Mouse (Mus musculus): ENCODE results near the gene Spint1.

Gene Spint1

DNA sequence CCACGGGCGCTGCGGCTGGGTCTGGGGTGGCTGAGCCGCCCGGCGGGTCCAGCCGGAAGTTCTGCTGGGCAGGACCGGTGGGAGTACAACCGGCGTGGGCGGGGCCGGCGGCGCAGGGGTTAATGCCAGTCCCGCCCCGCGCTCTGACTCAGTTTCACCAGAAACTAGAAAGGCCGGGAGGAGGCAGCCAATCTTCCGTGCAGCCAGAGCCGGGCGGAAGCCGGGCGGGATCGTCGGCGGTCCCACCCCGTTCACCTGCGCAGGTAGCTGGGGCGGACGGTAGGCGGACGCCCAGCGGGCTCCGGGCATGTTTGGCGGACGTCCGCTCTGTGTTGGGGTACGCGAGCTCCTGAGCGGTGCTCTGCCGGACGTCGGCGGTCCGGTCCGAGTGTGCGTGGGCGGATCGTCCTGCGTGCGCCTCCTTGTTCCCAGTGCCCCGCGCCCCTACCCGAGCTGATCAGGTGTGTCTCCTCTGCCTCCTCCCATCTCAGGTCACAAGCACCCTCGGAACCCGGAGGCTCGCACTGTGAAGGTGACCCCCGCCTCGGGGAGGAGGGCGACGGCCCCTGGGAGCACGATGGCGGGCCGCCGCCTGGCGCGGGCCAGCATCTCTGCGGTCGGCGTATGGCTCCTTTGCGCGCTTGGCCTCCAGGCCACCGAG, at the start of gene Spint1:
Spint1 (plus strand) TSS at position 153 of the 661 bp plus-strand sequence.
- in situ Hi-C loops (cut with MboI, MseI): no loop called here

DNA sequence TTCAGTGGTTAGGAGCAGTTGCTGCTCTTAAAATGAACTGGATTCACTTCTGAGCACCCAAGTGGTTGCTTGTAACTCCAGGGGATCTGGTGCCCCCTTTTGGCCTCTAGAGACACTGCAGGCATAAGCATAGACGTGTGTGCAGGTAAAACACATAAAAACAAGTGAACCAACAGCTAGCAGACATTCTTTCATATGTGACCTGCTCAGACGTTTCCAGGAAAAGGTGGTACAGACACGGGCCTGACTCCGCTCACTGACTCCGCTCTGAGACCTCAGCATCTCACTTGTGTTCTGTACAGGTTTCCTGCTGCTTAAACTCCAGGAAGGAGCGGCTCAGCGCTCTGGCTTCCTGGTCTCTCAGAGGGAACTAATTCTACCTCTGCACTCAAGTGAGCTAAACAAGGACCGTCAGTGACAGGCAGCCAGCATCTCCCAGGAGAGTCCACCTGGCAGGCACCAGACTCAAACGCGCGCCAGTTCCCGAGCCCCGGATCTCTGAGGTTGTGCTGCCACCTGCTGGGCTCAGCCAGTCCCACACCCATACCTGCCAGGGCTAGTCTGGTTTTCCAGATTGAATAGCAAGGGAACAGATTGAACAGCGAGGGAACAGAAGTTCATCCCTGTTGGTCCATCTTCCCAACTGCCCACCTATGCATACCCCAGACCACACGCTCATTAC, 48.0 kb upstream of the Spint1 start:
- in situ Hi-C loops (cut with MboI, MseI): no loop called here

DNA sequence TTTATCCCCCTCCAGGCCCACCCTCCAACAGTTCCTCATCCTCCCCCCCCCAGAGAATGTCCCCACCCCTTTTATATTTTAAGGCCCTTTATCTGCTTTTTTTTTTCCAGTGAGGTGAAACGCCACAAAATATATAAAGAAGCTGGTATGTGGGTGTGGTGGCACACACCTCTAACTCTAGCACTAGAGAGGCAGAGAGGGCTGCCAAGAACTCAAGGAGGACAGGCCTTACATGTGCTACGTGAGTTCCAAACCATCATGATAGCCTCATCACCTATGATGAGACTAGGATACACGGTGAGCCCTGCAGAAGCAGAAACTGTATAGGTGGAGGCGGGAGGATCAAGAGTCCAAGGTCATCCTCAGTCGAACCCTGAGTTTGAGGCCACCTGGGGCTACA, 46.2 kb upstream of the Spint1 start:
- in situ Hi-C loops (cut with MboI, MseI): no loop called here

DNA sequence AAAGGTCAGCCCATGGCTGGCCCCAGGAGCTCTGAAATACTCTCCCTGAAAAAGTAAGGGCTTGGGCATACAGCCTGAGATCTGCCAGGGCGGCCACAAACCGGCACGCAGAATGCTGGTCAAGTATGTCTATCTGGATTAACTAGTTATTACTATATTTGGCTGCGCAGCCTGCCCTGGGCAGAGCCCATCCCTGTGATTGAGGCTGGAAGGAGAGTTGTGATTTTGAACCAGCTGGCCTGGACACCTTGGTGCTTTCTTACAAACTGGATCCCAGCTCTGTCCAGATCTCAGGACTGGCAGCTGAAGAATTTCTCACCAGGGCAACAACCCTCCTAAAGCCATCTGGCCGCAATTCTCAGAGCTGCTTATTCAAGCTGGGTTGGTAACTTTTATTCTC, 43.0 kb upstream of the Spint1 start:
- in situ Hi-C loops (cut with MboI, MseI): no loop called here

DNA sequence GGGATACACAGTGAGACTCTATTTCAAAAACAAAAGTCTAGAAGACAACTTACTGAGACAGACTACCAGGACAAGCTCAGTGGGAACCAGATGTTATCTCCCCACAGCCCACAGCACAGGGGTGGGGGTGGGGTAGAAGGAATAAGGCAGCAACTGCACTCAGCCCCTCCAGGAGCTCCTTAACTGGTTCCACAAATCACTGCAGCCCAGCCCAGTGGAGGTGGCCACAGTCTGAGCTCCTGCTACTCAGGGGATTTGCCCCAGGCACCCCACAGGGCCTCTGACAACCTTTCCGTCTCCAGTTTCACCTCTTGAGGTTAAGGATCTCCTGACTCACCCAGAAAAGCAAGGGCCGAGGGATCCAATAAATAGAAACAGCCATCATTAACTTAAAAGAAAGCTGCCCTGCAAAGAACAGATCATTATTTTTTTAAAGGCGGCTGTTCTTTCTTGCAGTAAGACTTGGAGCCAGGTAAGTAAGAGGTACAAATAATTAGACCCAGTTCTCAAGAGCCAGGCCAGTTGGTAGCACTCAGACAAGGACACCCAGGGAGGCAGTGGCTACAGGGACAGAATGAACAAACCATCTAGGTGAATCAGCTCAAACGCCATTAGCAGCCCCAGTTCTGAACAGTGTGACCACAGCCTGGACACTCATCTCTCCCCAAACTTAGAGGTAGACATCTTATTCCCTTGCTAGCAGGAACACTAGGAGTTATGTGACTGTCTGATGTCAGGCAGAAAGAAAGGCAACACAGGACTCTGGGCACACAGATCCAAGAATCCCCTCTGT, 40.6 kb upstream of the Spint1 start:
- in situ Hi-C loops (cut with MboI, MseI): no loop called here

DNA sequence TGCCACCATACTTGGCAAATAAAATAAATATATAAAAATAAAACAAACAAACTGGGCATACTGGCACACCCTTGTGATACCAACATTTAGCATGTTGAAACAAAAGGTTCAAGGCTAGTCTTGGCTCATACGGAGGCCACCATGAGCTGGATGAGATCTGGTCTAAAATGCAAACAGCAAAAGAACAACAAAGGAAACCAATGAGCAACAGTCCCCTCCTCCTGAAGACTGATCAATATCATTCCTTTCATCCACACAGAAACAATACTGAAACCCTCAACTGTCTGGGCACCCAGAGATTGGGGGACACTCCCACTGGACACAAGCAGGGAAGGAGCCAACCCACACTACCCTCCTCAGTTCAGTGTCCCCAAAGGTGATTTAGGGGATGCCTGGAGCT, 39.7 kb upstream of the Spint1 start:
- in situ Hi-C loops (cut with MboI, MseI): no loop called here

DNA sequence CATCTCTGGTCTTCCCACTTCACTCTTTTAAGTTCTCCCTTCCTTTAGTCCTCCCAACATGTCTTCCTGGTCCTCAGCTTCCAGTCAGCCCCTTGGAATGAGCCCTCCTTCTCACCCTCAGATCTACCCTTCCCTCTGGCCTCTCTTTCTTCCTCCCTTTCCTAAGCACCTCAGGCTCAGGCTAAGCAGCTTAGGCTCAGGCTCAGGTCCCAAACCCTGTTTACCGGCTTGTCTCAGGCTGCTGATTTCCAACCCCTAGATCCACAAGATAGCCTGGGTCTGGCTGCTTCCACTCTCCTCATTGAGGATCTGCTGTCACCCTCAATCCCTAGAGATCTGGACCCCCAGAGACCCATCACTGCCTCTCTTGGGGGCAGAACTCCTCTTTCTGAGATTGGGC, 39.1 kb upstream of the Spint1 start:
- in situ Hi-C loops (cut with MboI, MseI): no loop called here

DNA sequence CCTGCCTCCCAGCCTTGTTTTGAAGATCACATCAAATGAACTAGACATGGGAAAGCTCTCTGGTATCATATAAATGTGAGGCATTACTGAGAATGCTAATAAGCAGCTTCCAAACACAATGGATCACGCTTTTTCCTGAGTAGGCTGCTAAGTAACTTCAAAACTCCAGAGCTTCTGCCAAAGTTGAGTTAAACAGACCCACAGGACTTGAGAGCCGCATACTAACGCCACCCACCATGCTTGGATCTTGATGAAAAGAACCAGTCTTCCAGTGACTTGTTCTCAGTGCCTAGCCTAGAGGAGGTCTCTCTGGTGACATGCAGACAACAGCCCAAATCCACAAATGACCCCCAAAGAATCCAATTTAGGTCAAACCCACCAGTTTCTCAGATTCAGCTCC, 38.2 kb upstream of the Spint1 start:
- in situ Hi-C loops (cut with MboI, MseI): no loop called here

DNA sequence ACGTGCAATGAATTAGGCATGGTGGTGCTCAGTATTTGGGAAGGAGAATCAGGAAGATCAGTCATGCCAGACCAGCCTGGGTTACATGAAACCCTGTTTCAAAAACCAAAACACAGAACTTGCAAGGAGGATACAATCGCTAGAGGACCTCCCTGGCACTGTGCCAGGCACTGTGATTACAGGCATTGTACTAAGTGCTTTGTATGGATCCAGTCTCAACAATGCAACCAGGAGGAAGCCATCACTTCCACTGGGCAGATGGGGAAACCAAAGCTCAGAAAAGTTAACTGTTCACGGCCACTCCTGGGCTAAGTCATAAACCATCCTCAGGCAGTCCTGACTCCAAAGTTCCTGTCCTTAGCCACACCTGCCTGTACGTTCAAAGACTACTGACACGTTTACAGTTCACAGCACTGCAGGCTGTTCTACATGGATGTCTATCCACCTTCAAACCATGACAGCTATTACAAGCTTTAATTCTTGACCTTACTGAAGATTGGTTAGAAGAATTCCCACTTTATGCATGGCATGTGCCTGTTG, 34.2 kb upstream of the Spint1 start:
- in situ Hi-C loops (cut with MboI, MseI): no loop called here

DNA sequence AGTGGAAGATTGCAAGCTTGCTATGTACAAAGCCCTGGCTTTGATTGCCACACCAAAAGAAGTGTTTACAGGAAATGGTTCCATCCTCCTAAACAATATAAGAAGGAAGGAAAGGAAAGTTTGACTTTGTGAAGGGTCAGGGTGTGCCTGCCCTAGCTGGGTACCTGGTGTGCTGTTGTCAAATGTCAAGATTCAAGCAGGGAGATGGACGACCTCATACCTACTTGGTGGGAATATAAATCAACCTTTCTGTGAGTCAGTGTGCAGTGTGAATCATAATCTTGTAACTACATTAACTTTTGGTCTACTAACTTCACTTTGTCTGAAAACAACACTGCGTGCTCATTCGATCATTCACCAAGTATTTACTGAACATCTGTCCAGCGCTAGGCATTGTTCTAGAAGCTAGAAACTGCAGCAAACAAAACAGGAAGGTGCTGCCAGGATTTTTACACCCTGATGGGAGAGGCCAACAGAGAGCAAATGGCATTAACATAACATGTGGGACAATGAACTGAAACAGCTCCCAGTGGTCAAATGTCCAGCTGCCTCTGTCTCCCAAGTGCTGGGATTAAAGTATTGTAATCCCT, 33.2 kb upstream of the Spint1 start:
- in situ Hi-C loops (cut with MboI, MseI): no loop called here

DNA sequence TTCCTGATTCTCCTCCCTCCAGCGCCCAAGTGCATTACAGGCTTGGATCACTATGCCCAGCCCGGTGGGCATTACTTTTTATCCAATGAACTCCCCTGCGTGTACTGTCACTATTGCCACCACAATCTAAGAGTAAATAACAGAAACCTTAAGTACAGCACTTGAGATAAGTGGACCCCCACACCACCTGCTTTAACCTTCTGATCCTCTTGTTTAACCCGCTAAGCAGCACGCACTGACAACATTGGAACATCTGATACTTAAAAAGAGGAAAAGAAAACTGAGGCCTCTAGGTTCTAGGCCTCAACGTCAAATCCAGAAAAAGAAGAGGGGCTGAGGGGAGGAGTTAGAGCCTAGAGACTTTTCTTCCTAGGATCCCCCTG, 29.2 kb upstream of the Spint1 start:
- in situ Hi-C loops (cut with MboI, MseI): no loop called here

DNA sequence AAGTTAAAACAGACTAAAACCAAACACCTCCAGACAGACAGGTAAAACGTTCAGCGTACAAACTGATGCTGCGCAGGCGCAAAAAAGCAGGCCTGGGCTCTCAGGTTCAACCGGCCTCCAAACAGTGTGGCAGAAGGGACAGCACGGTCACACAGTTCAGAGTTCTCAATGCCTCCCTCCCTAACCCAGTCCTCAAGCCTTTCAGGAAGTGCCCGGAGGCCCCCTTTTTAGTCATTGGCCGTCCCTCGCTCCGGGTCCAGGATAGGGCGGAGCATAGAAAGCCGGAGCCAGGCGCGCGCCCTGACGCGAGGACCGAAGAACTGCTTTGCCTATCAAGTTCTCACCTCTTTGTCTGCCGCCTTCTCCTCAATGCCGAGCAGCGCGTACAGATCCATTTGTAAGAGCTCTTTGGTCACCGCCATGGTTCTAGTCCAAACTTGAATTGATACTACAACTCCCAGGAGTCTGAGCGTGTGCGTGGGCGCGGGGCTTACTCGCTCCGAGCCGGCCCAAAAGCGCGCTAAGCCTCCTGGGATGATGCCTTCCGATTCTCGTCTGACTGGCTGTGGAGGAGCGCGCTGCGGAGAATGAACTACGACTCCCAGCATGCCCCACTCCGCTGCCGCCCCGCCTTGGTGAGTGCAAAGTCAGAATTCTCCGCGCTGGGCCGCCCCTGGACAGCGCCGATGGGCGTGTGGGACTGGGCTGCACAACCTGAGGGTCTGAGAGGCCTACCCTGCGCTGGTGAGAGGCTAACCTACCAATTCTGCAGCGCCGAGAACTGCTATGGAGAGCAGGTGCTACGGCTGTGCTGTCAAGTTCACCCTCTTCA, 28.6 kb upstream of the Spint1 start, which contains the start of the genes Zfyve19 and Dnajc17:
Zfyve19 (plus strand) TSS at position 274 of the 832 bp plus-strand sequence.
Dnajc17 (minus strand) TSS at position 452 of the 832 bp plus-strand sequence.
- in situ Hi-C loops (cut with MboI, MseI): no loop called here

DNA sequence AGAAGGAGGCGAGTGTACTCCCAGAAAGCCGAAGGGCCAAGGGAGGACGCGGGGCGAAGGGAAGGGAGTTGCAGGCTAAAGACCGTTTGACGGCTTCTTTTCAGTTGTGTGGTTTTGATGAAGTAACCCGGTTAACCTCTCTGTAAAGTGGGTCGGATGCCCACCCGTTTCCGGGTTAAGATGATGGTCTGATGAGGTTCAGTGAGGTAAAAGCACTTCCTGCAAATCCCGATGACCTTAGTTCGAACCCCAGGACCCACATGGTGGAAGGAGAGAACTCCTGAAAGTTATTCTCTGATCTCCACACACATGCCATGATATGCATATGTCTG, 28.0 kb upstream of the Spint1 start:
- in situ Hi-C loops (cut with MboI, MseI): no loop called here

DNA sequence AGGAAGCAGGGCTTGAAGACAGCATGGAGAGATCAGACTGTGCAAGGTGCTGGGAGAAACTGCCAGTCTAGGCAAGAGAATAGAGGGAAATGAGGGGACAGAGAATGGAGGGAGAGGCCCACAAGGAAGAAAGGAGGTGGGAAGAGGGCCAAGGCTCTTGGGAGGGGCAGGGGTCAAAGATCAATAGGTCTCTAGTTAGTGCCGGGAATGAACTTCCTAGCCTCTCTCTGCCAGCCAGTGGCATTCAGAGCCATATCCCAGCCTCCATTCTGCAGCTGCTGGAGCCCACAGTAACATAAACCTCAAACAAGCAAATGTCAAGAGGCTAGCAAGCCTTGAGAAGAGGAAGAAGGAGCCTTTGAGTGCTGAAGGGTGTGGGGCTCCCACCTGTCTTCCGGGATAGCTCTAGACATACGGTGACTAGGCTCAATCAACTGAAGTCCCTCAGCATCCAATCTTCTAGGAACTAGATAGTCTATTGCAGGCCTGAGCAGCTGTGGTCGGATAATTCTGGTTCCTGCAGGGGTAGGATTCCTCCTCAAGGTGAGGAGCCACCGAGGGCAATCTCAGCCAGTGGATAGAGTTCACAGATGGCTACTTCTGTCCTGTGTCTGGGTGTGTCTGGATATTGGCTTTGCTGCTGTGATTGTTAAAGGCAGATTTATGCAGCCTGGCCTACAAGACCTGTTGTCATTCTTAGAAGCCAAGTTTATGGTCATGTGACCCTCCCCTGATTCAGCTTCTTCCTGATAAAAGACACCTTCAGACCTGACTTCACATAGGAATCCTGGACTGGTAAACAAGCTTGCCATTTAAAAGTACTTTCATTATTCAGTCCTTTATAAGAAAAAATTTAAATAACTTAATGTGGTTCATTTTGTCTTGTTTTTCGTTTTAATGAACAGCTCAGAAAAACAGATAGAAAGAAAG, 7.1 kb upstream of the Spint1 start, which contains the start of gene Ppp1r14d:
Ppp1r14d (minus strand) TSS at position 132 of the 930 bp plus-strand sequence.
- in situ Hi-C loops (cut with MboI, MseI): no loop called here

DNA sequence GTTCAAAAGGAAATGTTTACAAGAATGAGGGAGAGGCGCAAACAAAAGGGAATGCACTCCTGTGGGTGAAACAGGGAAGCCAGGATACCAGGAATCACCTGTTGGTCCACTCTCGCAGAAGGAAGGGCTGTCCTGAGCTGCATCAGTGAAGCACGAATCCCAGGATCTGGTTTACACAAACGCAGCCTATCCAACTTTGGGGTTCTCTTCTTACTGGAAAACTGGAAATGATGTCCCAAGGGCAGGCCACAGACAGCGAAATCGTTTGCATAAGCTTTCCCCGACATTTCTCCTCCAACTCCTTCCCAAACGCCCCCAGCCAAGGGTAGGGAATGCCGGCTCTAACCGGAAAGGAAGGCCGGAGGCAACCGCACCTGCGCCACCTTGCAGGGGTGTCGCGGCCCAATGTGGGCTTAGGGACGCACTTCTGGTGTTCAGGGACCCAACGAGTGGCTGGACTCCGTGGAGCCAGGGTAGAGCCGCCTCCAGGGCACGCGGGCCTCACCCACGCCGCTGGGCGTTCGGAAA, 416 bp upstream of the Spint1 start:
- in situ Hi-C loops (cut with MboI, MseI): no loop called here

DNA sequence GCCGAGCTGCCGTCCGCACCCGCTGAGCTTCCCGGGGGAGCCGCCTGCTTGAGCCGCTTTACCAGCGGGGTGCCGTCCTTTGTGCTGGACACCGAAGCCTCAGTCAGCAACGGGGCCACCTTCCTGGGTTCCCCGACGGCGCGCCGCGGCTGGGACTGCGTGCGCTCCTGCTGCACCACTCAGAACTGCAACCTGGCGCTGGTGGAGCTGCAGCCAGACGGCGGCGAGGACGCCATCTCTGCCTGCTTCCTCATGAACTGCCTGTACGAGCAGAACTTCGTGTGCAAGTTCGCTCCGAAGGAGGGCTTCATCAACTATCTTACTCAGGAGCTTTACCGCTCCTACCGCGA, 684 bp downstream of the Spint1 start:
- in situ Hi-C loops (cut with MboI, MseI): no loop called here

DNA sequence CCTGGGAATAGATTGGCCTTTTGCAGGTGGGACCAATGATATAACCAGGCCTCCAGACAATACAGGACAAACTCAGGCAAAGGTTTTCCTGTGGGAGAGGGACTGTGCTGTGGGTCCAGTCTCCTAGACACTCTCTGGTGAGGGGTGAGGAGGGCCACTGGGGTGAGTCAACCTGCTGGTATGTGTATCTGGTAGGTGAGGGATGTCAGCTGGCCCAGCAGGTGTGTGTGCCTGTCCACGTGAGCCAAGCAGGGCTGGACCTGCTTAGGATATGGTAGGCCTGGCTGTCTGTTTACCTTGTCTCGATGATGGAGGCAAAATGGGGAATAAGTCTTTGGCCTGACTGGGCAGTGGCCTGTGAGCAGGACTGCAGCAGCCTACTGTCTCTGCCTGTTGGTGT, 1.5 kb downstream of the Spint1 start:
- in situ Hi-C loops (cut with MboI, MseI): no loop called here

DNA sequence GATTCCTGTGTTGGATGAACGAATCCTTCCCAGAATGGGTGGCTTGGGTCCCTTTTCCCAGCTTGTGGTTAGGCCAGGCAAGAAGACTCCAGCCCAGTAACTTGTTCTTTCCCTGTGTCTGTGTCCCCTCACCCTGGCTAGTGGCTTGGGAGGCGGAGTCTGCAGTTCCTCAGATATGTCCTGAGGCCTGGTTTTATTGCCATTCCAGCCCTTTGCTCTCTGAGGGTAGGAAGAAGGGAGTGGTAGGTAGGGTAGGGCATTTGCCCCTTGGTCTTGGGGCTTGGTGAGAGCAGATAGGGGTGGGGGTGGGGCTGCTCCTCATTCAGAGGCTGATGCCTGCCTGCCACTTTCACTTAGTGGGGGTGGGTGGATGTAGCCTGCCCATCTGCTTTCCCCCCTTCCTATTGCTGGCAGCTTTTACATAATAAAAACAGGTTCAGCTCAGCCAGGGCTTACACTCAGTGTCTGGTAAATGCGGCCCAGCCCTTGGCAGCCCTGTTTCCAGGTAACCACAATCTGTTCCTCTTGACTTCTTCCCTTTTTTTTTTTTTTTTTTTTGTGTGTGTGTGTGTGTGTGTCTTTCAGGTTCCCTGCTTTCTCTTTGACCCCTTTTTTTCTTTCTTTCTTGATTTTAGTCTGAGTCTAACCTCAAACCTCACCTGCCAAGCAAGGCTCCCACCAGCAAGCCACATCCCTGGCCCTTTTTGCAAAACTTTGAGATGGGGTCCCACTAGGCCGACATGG, 3.1 kb downstream of the Spint1 start:
- in situ Hi-C loops (cut with MboI, MseI): no loop called here

DNA sequence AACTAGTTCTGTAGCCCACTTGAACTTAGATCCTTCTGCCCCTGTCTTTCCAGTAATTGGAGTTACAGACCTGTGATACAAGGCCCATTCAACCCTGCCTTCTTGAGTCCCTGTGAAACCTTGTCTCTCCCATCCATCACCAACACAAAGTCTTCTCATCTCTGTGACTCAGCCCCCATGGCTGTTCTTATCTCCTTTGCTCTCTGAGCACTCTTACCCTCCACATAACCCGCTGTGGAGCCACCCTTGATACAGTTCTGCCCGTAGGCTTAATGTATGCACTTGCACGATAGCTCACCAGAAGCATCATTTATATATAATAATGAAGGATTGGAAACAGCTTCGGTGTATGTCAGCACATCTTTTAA, 3.6 kb downstream of the Spint1 start:
- in situ Hi-C loops (cut with MboI, MseI): no loop called here

All from regulatory T cell (primary cell).